Mouse (Mus musculus) stomach, embryonic 14.5 days (tissue): Measurements from ENCODE around the gene Rin3. TPM values are rescaled to one million over a fixed set of nuclear protein-coding genes. Genes with fewer than 3 reads are reported as not detected.
"Not testable (repeated sequence)": the region's sequence is repeated elsewhere in the genome, so short reads cannot be mapped to it uniquely, and the experiment has no call there.

Experiments
- ATAC-seq: fragments of 200-750 bp; cut with Nextera tagmentation; 2 replicates; pipeline ENCODE4 v1.8.0; 2017; ENCODE audit warnings: low read depth, moderate TSS enrichment; ENCODE audit not compliant: insufficient number of reproducible peaks, insufficient read depth, low FRiP score
- H3K27ac ChIP-seq: fragments of 300-500 bp; sonication (generic); 2 replicates; pipeline ENCODE4 v1.5.1; 2014; ENCODE audit warnings: mild to moderate bottlenecking, low read length, moderate library complexity, mixed read lengths
- H3K27me3 ChIP-seq: fragments of 300-500 bp; sonication (generic); 2 replicates; pipeline ENCODE4 v1.6.1; 2014; ENCODE audit warnings: low read length, control low read depth, mixed read lengths; ENCODE audit not compliant: control insufficient read depth, insufficient read depth
- H3K36me3 ChIP-seq: fragments of 300-500 bp; sonication (generic); 2 replicates; pipeline ENCODE4 v1.6.1; 2014; ENCODE audit warnings: mild to moderate bottlenecking, control low read depth, low read length, moderate library complexity, mixed read lengths; ENCODE audit not compliant: control insufficient read depth, insufficient read depth
- H3K4me1 ChIP-seq: fragments of 300-500 bp; sonication (generic); 2 replicates; pipeline ENCODE4 v1.6.1; 2014; ENCODE audit warnings: low read length, control low read depth, mixed read lengths; ENCODE audit not compliant: control insufficient read depth, insufficient read depth
- H3K4me2 ChIP-seq: fragments of 300-500 bp; sonication (generic); replicated peaks from 2 replicates; pipeline ENCODE4 v1.6.1; 2014; ENCODE audit warnings: low read depth, low read length, control low read depth
- H3K4me3 ChIP-seq: fragments of 300-500 bp; sonication (generic); 2 replicates; pipeline ENCODE4 v1.5.1; 2014; ENCODE audit warnings: low read depth, low read length, control low read depth
- H3K9ac ChIP-seq: fragments of 300-500 bp; sonication (generic); replicated peaks from 2 replicates; pipeline ENCODE4 v1.6.1; 2014; ENCODE audit warnings: low read depth, mild to moderate bottlenecking, control low read depth, low read length, moderate library complexity, mixed read lengths
- H3K9me3 ChIP-seq: fragments of 300-500 bp; sonication (generic); 2 replicates; pipeline ENCODE4 v1.6.1; 2016; ENCODE audit warnings: low read depth, low read length, control low read depth; ENCODE audit not compliant: control insufficient read depth
- WGBS: fragments of 180-500 bp; shearing (Covaris S2); extraction: QIAGEN DNeasy Blood & Tissue Kit; methylation state at CpG from one replicate; pipeline ENCODE4 v1.1.7; 2014; 5-methylcytosine and 5-hydroxymethylcytosine counted together
- polyA plus RNA-seq: library from polyadenylated mRNA; unstranded; fragments of >200 nt; fragmentation: Nextera tagmentation; extraction: Ambion mirVana; gene quantifications from 2 replicates; pipeline ENCODE4 v1.2.1, GENCODE M21; 2014

The Rin3 gene
- polyA plus RNA-seq, 1 experiment from 2014 or later = 12.1 TPM

DNA sequence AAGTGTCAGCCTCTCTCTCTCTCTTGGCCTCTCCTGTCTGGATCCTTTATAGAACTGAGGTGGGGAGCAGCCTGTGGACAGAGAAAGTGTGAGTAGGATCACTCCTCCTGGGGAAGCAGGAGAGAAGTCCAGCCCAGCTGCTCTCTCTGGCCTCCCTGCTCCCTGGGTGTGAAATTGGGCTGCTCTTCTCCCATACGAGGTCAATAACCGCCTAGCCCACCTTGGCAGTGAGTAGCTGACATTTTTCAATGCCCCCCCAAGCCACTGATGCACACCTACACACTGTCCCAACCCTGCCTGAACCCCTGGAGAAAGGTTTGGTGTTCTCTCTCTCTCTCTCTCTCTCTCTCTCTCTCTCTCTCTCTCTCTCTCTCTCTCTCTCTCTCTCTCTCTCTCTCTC is 13.7 kb upstream of the Rin3 start:
- Histone ChIP-seq H3K9me3 (no peaks in the 10 kb centered on the region), H3K36me3 (no peaks in the 10 kb centered on the region), H3K27ac (no peak overlapping the region), H3K4me2 (no peak overlapping the region), H3K4me3 (no peak overlapping the region), H3K4me1 (no peaks in the 10 kb centered on the region), H3K27me3 (no peaks in the 10 kb centered on the region), H3K9ac (no peak overlapping the region)
- ATAC-seq = no peak
- 36% methylated on average over 2 of the region's 2 CpGs for WGBS

GRCm38 (mm10) chr12:102270776-102271405 is 12.0 kb upstream of the Rin3 start:
- no peak overlapping the region for H3K4me3 ChIP-seq

GRCm38 (mm10) chr12:102271447-102271846 is 11.4 kb upstream of the Rin3 start:
- Histone ChIP-seq H3K36me3 (no peaks in the 10 kb centered on the region), H3K9ac (no peak overlapping the region), H3K27ac (no peak overlapping the region), H3K4me3 (no peak overlapping the region), H3K4me2 (no peak overlapping the region), H3K4me1 (no peaks in the 10 kb centered on the region), H3K27me3 (no peaks in the 10 kb centered on the region), H3K9me3 (no peaks in the 10 kb centered on the region)
- ATAC-seq = no peak
- WGBS = 64% methylated on average over 4 of the region's 4 CpGs

More at GRCm38 (mm10) chr12:102270776-102271405, 12.0 kb upstream of the Rin3 start:
- 70% methylated on average over 6 of the region's 6 CpGs for WGBS
- Histone ChIP-seq H3K4me2 (no peak overlapping the region), H3K36me3 (no peaks in the 10 kb centered on the region), H3K27me3 (no peaks in the 10 kb centered on the region), H3K27ac (no peak overlapping the region), H3K9ac (no peak overlapping the region), H3K4me1 (no peaks in the 10 kb centered on the region), H3K9me3 (no peaks in the 10 kb centered on the region)
- ATAC-seq = no peak

GRCm38 (mm10) chr12:102275833-102276443 is 6.9 kb upstream of the Rin3 start:
- Histone ChIP-seq H3K4me2 (no peak overlapping the region), H3K27ac (no peak overlapping the region), H3K27me3 (no peaks in the 10 kb centered on the region), H3K4me1 (no peaks in the 10 kb centered on the region), H3K9me3 (no peaks in the 10 kb centered on the region), H3K4me3 (no peak overlapping the region), H3K36me3 (no peaks in the 10 kb centered on the region), H3K9ac (no peak overlapping the region)
- WGBS = 42% methylated on average over 7 of the region's 7 CpGs
- ATAC-seq = no peak

DNA sequence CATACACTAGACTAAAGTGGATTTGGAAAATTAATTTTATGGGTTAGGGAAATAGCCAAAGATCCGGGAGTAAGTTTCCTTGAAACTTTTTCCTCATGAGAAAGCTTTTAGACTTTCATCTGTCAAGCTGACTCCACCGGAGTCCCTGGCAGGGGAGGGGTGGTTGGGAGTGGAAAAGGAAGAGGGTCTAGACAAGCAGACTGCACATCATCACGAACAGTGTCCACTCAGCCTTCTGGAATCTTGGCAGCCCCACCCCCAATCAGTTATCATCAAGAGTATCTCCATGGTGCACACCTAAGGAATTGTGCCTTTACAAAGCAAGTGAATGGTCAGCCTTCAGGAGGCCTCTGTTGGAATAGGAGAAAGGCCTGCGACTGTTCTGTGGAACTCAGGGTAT is 2.6 kb upstream of the Rin3 start:
- H3K4me3 ChIP-seq, H3K27me3 ChIP-seq, H3K9ac ChIP-seq, H3K9me3 ChIP-seq, H3K27ac ChIP-seq, H3K36me3 ChIP-seq, H3K4me2 ChIP-seq, ATAC-seq: not testable (repeated sequence)
- peaks cover 11% of the 10 kb centered on the region for H3K4me1 ChIP-seq
- 42% methylated on average over 4 of the region's 4 CpGs for WGBS

- WGBS = 58% methylated on average over 7 of the region's 7 CpGs
- Histone ChIP-seq H3K36me3 (no peaks in the 10 kb centered on the region), H3K9ac (no peak overlapping the region), H3K4me3 (no peak overlapping the region), H3K4me1 (peaks cover 16% of the 10 kb centered on the region), H3K27me3 (no peaks in the 10 kb centered on the region), H3K4me2 (no peak overlapping the region), H3K9me3 (no peaks in the 10 kb centered on the region), H3K27ac (no peak overlapping the region)
- ATAC-seq = no peak
These were observed 1.9 kb upstream of the Rin3 start for GRCm38 (mm10) chr12:102280867-102281503.

- WGBS = 67% methylated on average over 2 of the region's 2 CpGs
- Histone ChIP-seq H3K27ac (no peak overlapping the region), H3K4me1 (peaks cover 27% of the 10 kb centered on the region), H3K4me2 (peak overlapping the region; percentile 95; the same call in 1 of the 2 replicates), H3K4me3 (no peak overlapping the region), H3K36me3 (no peaks in the 10 kb centered on the region), H3K27me3 (no peaks in the 10 kb centered on the region), H3K9me3 (no peaks in the 10 kb centered on the region), H3K9ac (no peak overlapping the region)
- no peak for ATAC-seq
These were observed 722 bp upstream of the Rin3 start for GRCm38 (mm10) chr12:102282126-102282525.

GRCm38 (mm10) chr12:102283483-102284266 is 827 bp downstream of the Rin3 start:
- peak overlapping the region; percentile 63 for H3K4me3 ChIP-seq
- H3K9ac ChIP-seq = peak overlapping the region; percentile 65
- ATAC-seq = peak; percentile 43; the same call in 1 of the 2 replicates
- no peaks in the 10 kb centered on the region for H3K27me3 ChIP-seq
- H3K27ac ChIP-seq = peak overlapping the region; percentile 71
- WGBS = 6% methylated on average over 24 of the region's 24 CpGs
- peaks cover 41% of the 10 kb centered on the region for H3K4me1 ChIP-seq
- no peaks in the 10 kb centered on the region for H3K9me3 ChIP-seq
- no peaks in the 10 kb centered on the region for H3K36me3 ChIP-seq
- peak overlapping the region; percentile 95 for H3K4me2 ChIP-seq
